Mouse (Mus musculus) ES-E14 (cell line): ENCODE measurements around the gene Dapk1.

Source experiments
- CHD2 ChIP-seq: IDR thresholded peaks from 2 replicates; pipeline ENCODE4 v1.6.1; 2014; ENCODE audit warnings: mild to moderate bottlenecking, low read depth, low read length, inconsistent platforms
- HCFC1 ChIP-seq: IDR thresholded peaks from 2 replicates; pipeline ENCODE4 v1.6.1; 2012; ENCODE audit warnings: low read length, inconsistent platforms, borderline replicate concordance; ENCODE audit not compliant: insufficient read depth
- MAFK ChIP-seq: IDR thresholded peaks from 2 replicates; pipeline ENCODE4 v1.6.1; 2014; ENCODE audit warnings: mild to moderate bottlenecking, low read depth, low read length, inconsistent platforms; ENCODE audit not compliant: insufficient read depth
- ZC3H11A ChIP-seq: IDR thresholded peaks from 2 replicates; pipeline ENCODE4 v1.6.1; 2012; ENCODE audit warnings: low read depth, mild to moderate bottlenecking, inconsistent platforms, low read length, borderline replicate concordance
- ZNF384 ChIP-seq: IDR thresholded peaks from 2 replicates; pipeline ENCODE4 v1.6.1; 2012; ENCODE audit warnings: low read depth, low read length, inconsistent platforms

GRCm38 (mm10) chr13:60744736-60745135 lies 143.0 kb downstream of the Dapk1 start:
- TF ChIP-seq MAFK: no peak
- TF ChIP-seq HCFC1: no peak
- TF ChIP-seq ZNF384: no peak
- TF ChIP-seq CHD2: no peak
- TF ChIP-seq ZC3H11A: no peak
